Comparison of ENCODE assay signal across 19 mouse cellular contexts in the genomic region with DNA sequence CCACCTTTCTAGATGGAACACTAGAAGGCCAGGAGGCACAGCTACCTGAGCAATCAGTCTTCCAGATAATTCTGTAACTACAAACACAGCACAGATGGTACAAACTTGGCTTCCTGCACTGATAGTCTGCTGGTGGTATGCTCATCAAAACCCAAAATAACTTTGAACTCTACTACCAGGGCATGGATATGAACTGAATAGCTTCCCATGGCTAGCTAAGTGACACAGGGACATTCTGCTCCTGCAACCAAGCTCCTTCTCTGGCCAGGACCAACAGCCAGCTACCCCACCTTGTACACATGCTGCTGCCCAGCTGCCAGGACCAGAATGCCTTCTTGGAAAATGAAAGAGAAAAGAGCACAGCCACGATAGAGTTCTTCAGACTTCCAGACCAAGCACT.
DNase-seq lines count a peak whose midpoint lies in the region; TF ChIP-seq lines count a peak whose summit lies in the region.
"Had no signal": no experiment of that assay in that cellular context is flagged by ENCODE, and none has a peak within 500 bp of the region (broad histone marks: within the 10 kb centered on the region; RNA-seq: fewer than 3 reads in every experiment).

No protein-coding gene starts in this region.

- H3K4me3 ChIP-seq in heart, adult 2 months = no peak overlapping the region
- H3K4me3 ChIP-seq: embryonic facial prominence, embryonic 15.5 days; forebrain, embryonic 10.5 days; heart, embryonic 13.5 days; hindbrain, embryonic 10.5 days; midbrain, embryonic 12.5 days; neural tube, embryonic 12.5 days had no signal

- peak overlapping the region; percentile 44 for H3K27ac ChIP-seq in heart, adult 2 months
- H3K27ac ChIP-seq: embryonic facial prominence, embryonic 15.5 days; forebrain, embryonic 10.5 days; heart, embryonic 13.5 days; hindbrain, embryonic 10.5 days; kidney, postnatal 0 days; midbrain, embryonic 12.5 days; neural tube, embryonic 12.5 days had no signal

- H3K79me2 ChIP-seq in heart, adult 2 months (replicated peaks; ENCODE audit: control insufficient read depth, insufficient read depth, low read length) = no peaks in the 10 kb centered on the region; the same call in 1 of the 2 replicates

- no peak for TF ChIP-seq CTCF in heart, adult 2 months (IDR thresholded peaks at IDR 0.05)

- DNase-seq in heart, adult 2 months = peak in 1 of 2 experiments; percentile 49
- DNase-seq in heart, postnatal 4 days = no peak
- DNase-seq in cerebellum, adult 11-12 months = peak; percentile 89
- DNase-seq in cerebellum, adult 9-10 months = peak; percentile 94
- peak; percentile 38 for DNase-seq in gastrocnemius, postnatal 14 days
- no peak for DNase-seq in natural killer cell, adult 2 months (ENCODE audit: low spot score in 2 of 2)
- no peak for DNase-seq in retina, embryonic 14.5 days (ENCODE audit: low spot score)
- DNase-seq in right cerebral cortex, postnatal 4 days = no peak
- DNase-seq: kidney, adult 11 months; liver; right cerebral cortex, adult 18-20 months; thymus, postnatal 25 days had no signal

- no peak for TF ChIP-seq POLR2A in heart, adult 2 months (IDR thresholded peaks at IDR 0.05; ENCODE audit: insufficient read depth, low read depth, low read length)

- intact Hi-C loops in heart, adult 2 months (cut with DNase I) = no loop called here
- intact Hi-C loops in gastrocnemius, postnatal 14 days (cut with DNase I; ENCODE audit: low total_unique reads) = no loop called here

- peaks cover 2% of the 10 kb centered on the region for H3K36me3 ChIP-seq in heart, adult 2 months (ENCODE audit: control insufficient read depth, insufficient read depth, low read length)
- H3K36me3 ChIP-seq: embryonic facial prominence, embryonic 15.5 days; forebrain, embryonic 10.5 days; midbrain, embryonic 12.5 days; neural tube, embryonic 12.5 days had no signal

- TF ChIP-seq EP300 in heart, adult 2 months (IDR thresholded peaks at IDR 0.05; ENCODE audit: insufficient read depth, low read depth, low read length) = no peak

- no peaks in the 10 kb centered on the region for H3K27me3 ChIP-seq in heart, adult 2 months (ENCODE audit: control insufficient read depth, insufficient read depth, low read length)
- H3K27me3 ChIP-seq: embryonic facial prominence, embryonic 15.5 days; heart, embryonic 13.5 days; midbrain, embryonic 12.5 days; neural tube, embryonic 12.5 days had no signal

- no peaks in the 10 kb centered on the region for H3K4me1 ChIP-seq in heart, adult 2 months (ENCODE audit: control insufficient read depth, insufficient read depth, low read length)
- H3K4me1 ChIP-seq: embryonic facial prominence, embryonic 15.5 days; forebrain, embryonic 10.5 days; hindbrain, embryonic 10.5 days; midbrain, embryonic 12.5 days; neural tube, embryonic 12.5 days had no signal

- WGBS in heart, adult 2 months = 50% methylated on average over 1 of the region's 1 CpGs

- H3K9ac ChIP-seq in heart, adult 2 months (ENCODE audit: low read depth, low read length) = no peak overlapping the region
- H3K9ac ChIP-seq: embryonic facial prominence, embryonic 15.5 days; heart, embryonic 13.5 days; midbrain, embryonic 12.5 days; neural tube, embryonic 12.5 days had no signal

Comparison
In these comparisons a context has a peak if more than half of its experiments do, and no peak if none do; other contexts are left out.
1. DNase-seq: peak in cerebellum, adult 11-12 months (single experiment), cerebellum, adult 9-10 months (single experiment) and gastrocnemius, postnatal 14 days (single experiment); none in heart, postnatal 4 days (single experiment), natural killer cell, adult 2 months (0 of 2), retina, embryonic 14.5 days (single experiment) and right cerebral cortex, postnatal 4 days (single experiment).